Mouse (Mus musculus) E14TG2a.4 (cell line): ENCODE results near the gene AC131692.1.

ENCODE experiments used
- CTCF ChIP-seq: conservative IDR thresholded peaks from 2 replicates; pipeline ENCODE4 v1.5.1; 2014; ENCODE audit warnings: low read length
- NANOG ChIP-seq: IDR thresholded peaks from 2 replicates; pipeline ENCODE4 v1.6.1; 2014; ENCODE audit warnings: borderline replicate concordance, low read length, mixed read lengths
- POU5F1 ChIP-seq: IDR thresholded peaks from 2 replicates; pipeline ENCODE4 v1.6.1; 2014; ENCODE audit warnings: low read length, borderline replicate concordance

DNA sequence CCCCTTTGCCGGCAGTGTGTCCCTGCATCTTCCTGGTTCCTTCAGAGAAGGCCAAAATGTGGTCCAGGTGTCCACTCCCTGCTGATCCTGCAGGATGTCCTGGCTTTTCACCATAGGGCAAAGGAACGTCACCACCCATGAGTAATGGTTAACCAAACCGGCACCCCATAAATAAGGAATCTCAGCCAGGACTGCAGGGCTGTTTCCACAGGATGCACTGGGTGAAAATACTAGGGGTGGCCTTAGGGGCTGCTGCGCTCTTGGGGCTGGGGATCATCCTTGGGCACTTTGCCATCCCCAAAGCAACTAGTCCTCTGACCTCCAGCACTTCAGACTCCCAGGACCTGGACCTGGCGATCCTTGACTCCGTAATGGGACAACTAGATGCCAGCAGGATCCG is 11.4 kb downstream of the AC131692.1 start, which contains the start of gene Naaladl1:
- no peak for TF ChIP-seq CTCF
- no peak for TF ChIP-seq NANOG
- no peak for TF ChIP-seq POU5F1
